Mouse (Mus musculus): Measurements from ENCODE around the gene Arhgap24. TPM values are rescaled to one million over a fixed set of nuclear protein-coding genes. Genes with fewer than 3 reads are reported as not detected.

The Arhgap24 gene
- total RNA-seq, 1 experiment from 2014 or later, result 5.0 TPM

GRCm38 (mm10) chr5:102766311-102767057, 285.3 kb downstream of the Arhgap24 start:
- ATAC-seq (replicated peaks; ENCODE audit: insufficient number of reproducible peaks, low FRiP score, low TSS enrichment, poor library complexity, severe bottlenecking), result no peak

- ATAC-seq (replicated peaks; ENCODE audit: insufficient number of reproducible peaks, low FRiP score, low TSS enrichment, poor library complexity, severe bottlenecking), result no peak
Observed at GRCm38 (mm10) chr5:102767058-102767444, 285.9 kb downstream of the Arhgap24 start.

- ATAC-seq (replicated peaks; ENCODE audit: insufficient number of reproducible peaks, low FRiP score, low TSS enrichment, poor library complexity, severe bottlenecking), result no peak
Observed at GRCm38 (mm10) chr5:102767822-102768221, 286.6 kb downstream of the Arhgap24 start.

GRCm38 (mm10) chr5:102768385-102769080, 287.3 kb downstream of the Arhgap24 start:
- no peak for ATAC-seq (replicated peaks; ENCODE audit: insufficient number of reproducible peaks, low FRiP score, low TSS enrichment, poor library complexity, severe bottlenecking)

- ATAC-seq (replicated peaks; ENCODE audit: insufficient number of reproducible peaks, low FRiP score, low TSS enrichment, poor library complexity, severe bottlenecking), result no peak
Observed at GRCm38 (mm10) chr5:102770611-102771010, 289.4 kb downstream of the Arhgap24 start.

GRCm38 (mm10) chr5:102774500-102774899, 293.3 kb downstream of the Arhgap24 start:
- ATAC-seq (replicated peaks; ENCODE audit: insufficient number of reproducible peaks, low FRiP score, low TSS enrichment, poor library complexity, severe bottlenecking), result no peak

GRCm38 (mm10) chr5:102777255-102777654, 296.1 kb downstream of the Arhgap24 start:
- 0 out of 2 replicates have a peak, but pooled peaks have one; percentile 32 for ATAC-seq (replicated peaks; ENCODE audit: insufficient number of reproducible peaks, low FRiP score, low TSS enrichment, poor library complexity, severe bottlenecking)

GRCm38 (mm10) chr5:102777852-102778251, 296.7 kb downstream of the Arhgap24 start:
- ATAC-seq (replicated peaks; ENCODE audit: insufficient number of reproducible peaks, low FRiP score, low TSS enrichment, poor library complexity, severe bottlenecking), result peak; percentile 90

GRCm38 (mm10) chr5:102778253-102778652, 297.1 kb downstream of the Arhgap24 start:
- 0 out of 2 replicates have a peak, but pooled peaks have one; percentile 4 for ATAC-seq (replicated peaks; ENCODE audit: insufficient number of reproducible peaks, low FRiP score, low TSS enrichment, poor library complexity, severe bottlenecking)

- ATAC-seq (replicated peaks; ENCODE audit: insufficient number of reproducible peaks, low FRiP score, low TSS enrichment, poor library complexity, severe bottlenecking), result no peak
Observed at GRCm38 (mm10) chr5:102783585-102783984, 302.4 kb downstream of the Arhgap24 start.

GRCm38 (mm10) chr5:102786123-102786522, 304.9 kb downstream of the Arhgap24 start:
- no peak for ATAC-seq (replicated peaks; ENCODE audit: insufficient number of reproducible peaks, low FRiP score, low TSS enrichment, poor library complexity, severe bottlenecking)

GRCm38 (mm10) chr5:102788437-102788836, 307.2 kb downstream of the Arhgap24 start:
- no peak for ATAC-seq (replicated peaks; ENCODE audit: insufficient number of reproducible peaks, low FRiP score, low TSS enrichment, poor library complexity, severe bottlenecking)

- no peak for ATAC-seq (replicated peaks; ENCODE audit: insufficient number of reproducible peaks, low FRiP score, low TSS enrichment, poor library complexity, severe bottlenecking)
Observed at GRCm38 (mm10) chr5:102791273-102791672, 310.1 kb downstream of the Arhgap24 start.

GRCm38 (mm10) chr5:102793536-102793935, 312.3 kb downstream of the Arhgap24 start:
- no peak for ATAC-seq (replicated peaks; ENCODE audit: insufficient number of reproducible peaks, low FRiP score, low TSS enrichment, poor library complexity, severe bottlenecking)

- no peak for ATAC-seq (replicated peaks; ENCODE audit: insufficient number of reproducible peaks, low FRiP score, low TSS enrichment, poor library complexity, severe bottlenecking)
Observed at GRCm38 (mm10) chr5:102801469-102801868, 320.3 kb downstream of the Arhgap24 start.

- ATAC-seq (replicated peaks; ENCODE audit: insufficient number of reproducible peaks, low FRiP score, low TSS enrichment, poor library complexity, severe bottlenecking), result no peak
Observed at GRCm38 (mm10) chr5:102802833-102803232, 321.6 kb downstream of the Arhgap24 start.

- ATAC-seq (replicated peaks; ENCODE audit: insufficient number of reproducible peaks, low FRiP score, low TSS enrichment, poor library complexity, severe bottlenecking), result no peak
Observed at GRCm38 (mm10) chr5:102803675-102804074, 322.5 kb downstream of the Arhgap24 start.

GRCm38 (mm10) chr5:102807518-102807917, 326.3 kb downstream of the Arhgap24 start:
- no peak for ATAC-seq (replicated peaks; ENCODE audit: insufficient number of reproducible peaks, low FRiP score, low TSS enrichment, poor library complexity, severe bottlenecking)

GRCm38 (mm10) chr5:102810366-102810957, 329.3 kb downstream of the Arhgap24 start:
- ATAC-seq (replicated peaks; ENCODE audit: insufficient number of reproducible peaks, low FRiP score, low TSS enrichment, poor library complexity, severe bottlenecking), result no peak

- ATAC-seq (replicated peaks; ENCODE audit: insufficient number of reproducible peaks, low FRiP score, low TSS enrichment, poor library complexity, severe bottlenecking), result no peak
Observed at GRCm38 (mm10) chr5:102813271-102813670, 332.1 kb downstream of the Arhgap24 start.
